Mouse (Mus musculus) liver, adult 2 months (tissue): ENCODE results near the gene Zkscan14.

Experiments used
- CTCF ChIP-seq: fragments of 200-500 bp; IDR thresholded peaks from 2 replicates; pipeline ENCODE4 v1.5.1; 2011; ENCODE audit warnings: low read depth, low read length, control low read depth
- POLR2A ChIP-seq: fragments of 200-500 bp; IDR thresholded peaks from 2 replicates; pipeline ENCODE4 v1.6.1; 2011; ENCODE audit warnings: low read length, control low read depth; ENCODE audit not compliant: insufficient read depth; ENCODE audit errors: extremely low read depth

DNA sequence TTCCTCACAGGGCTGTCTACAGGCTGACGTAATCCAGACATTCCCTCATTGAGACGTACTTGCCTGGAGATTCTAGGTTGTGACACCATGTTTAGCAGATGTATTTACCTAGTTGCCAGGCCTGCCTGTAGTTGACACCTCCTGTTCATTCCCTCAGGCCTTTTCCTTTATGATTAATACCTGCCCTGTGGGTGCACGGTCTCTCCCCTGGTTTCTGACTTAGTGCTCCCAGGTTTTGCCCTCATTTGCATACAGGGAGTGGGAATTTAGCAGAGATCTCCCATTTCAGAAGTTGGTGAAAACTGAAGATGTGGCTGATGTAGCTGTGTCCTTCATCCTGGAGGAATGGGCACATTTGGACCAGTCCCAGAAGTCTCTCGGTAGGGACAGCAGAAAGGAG lies 10.5 kb upstream of the Zkscan14 start:
- TF ChIP-seq CTCF (no peak), POLR2A (no peak)
